Mouse (Mus musculus): Measurements from ENCODE around the gene Camkk2.
A peak's percentile ranks its signal among the peaks of the same experiment; 100 is the strongest.

Gene Camkk2

GRCm38 (mm10) chr5:122736761-122737160 is 42.4 kb downstream of the Camkk2 start:
- DNase-seq (ENCODE audit: low read depth) = no peak

GRCm38 (mm10) chr5:122735853-122736252 is 43.4 kb downstream of the Camkk2 start:
- no peak for DNase-seq (ENCODE audit: low read depth)

- DNase-seq (ENCODE audit: low read depth) = no peak
These were observed 45.3 kb downstream of the Camkk2 start for GRCm38 (mm10) chr5:122733881-122734280.

- DNase-seq (ENCODE audit: low read depth) = peak; percentile 43
These were observed 47.1 kb downstream of the Camkk2 start for GRCm38 (mm10) chr5:122731991-122732673.

GRCm38 (mm10) chr5:122731321-122731720 is 47.9 kb downstream of the Camkk2 start:
- DNase-seq (ENCODE audit: low read depth) = peak; percentile 66

GRCm38 (mm10) chr5:122730776-122731175 is 48.4 kb downstream of the Camkk2 start:
- DNase-seq (ENCODE audit: low read depth) = no peak

- no peak for DNase-seq (ENCODE audit: low read depth)
These were observed 52.1 kb downstream of the Camkk2 start for GRCm38 (mm10) chr5:122727096-122727495.

GRCm38 (mm10) chr5:122726595-122726994 is 52.6 kb downstream of the Camkk2 start:
- no peak for DNase-seq (ENCODE audit: low read depth)

GRCm38 (mm10) chr5:122726068-122726467 is 53.1 kb downstream of the Camkk2 start:
- peak; percentile 84 for DNase-seq (ENCODE audit: low read depth)

- DNase-seq (ENCODE audit: low read depth) = no peak
These were observed 53.8 kb downstream of the Camkk2 start for GRCm38 (mm10) chr5:122725453-122725852.

- DNase-seq (ENCODE audit: low read depth) = no peak
These were observed 60.0 kb downstream of the Camkk2 start for GRCm38 (mm10) chr5:122719168-122719567.

GRCm38 (mm10) chr5:122718400-122718799 is 60.8 kb downstream of the Camkk2 start:
- no peak for DNase-seq (ENCODE audit: low read depth)

- DNase-seq (ENCODE audit: low read depth) = no peak
These were observed 62.4 kb downstream of the Camkk2 start for GRCm38 (mm10) chr5:122716793-122717192.

- no peak for DNase-seq (ENCODE audit: low read depth)
These were observed 63.5 kb downstream of the Camkk2 start for GRCm38 (mm10) chr5:122715723-122716122.

- no peak for DNase-seq (ENCODE audit: low read depth)
These were observed 70.4 kb downstream of the Camkk2 start for GRCm38 (mm10) chr5:122708819-122709218.

- DNase-seq (ENCODE audit: low read depth) = peak; percentile 69
These were observed 71.7 kb downstream of the Camkk2 start, which contains the start of gene P2rx4 for GRCm38 (mm10) chr5:122707276-122708181. P2rx4 (plus strand) TSS chr5:122707544.

GRCm38 (mm10) chr5:122706917-122707275 is 72.3 kb downstream of the Camkk2 start:
- DNase-seq (ENCODE audit: low read depth) = no peak

GRCm38 (mm10) chr5:122705174-122705573 is 74.0 kb downstream of the Camkk2 start:
- DNase-seq (ENCODE audit: low read depth) = no peak

GRCm38 (mm10) chr5:122704571-122704970 is 74.6 kb downstream of the Camkk2 start:
- no peak for DNase-seq (ENCODE audit: low read depth)

- DNase-seq (ENCODE audit: low read depth) = no peak
These were observed 75.6 kb downstream of the Camkk2 start for GRCm38 (mm10) chr5:122703574-122703973.

GRCm38 (mm10) chr5:122702156-122702555 is 77.1 kb downstream of the Camkk2 start:
- DNase-seq (ENCODE audit: low read depth) = no peak

GRCm38 (mm10) chr5:122700837-122701212 is 78.4 kb downstream of the Camkk2 start:
- DNase-seq (ENCODE audit: low read depth) = no peak
